Mouse (Mus musculus) olfactory bulb, adult 2 months (tissue): ENCODE results near the gene Ddi2. TPM values are rescaled to one million over a fixed set of nuclear protein-coding genes. Genes with fewer than 3 reads are reported as not detected.

Experiments
- H3K27ac ChIP-seq: fragments of 200-500 bp; 2 replicates; pipeline ENCODE4 v1.5.1; 2012; ENCODE audit warnings: low read depth, low read length; ENCODE audit not compliant: insufficient read depth
- H3K4me1 ChIP-seq: fragments of 200-500 bp; 2 replicates; pipeline ENCODE4 v1.6.1; 2012; ENCODE audit warnings: low read length; ENCODE audit not compliant: control insufficient read depth, insufficient read depth
- H3K4me3 ChIP-seq: fragments of 200-500 bp; 2 replicates; pipeline ENCODE4 v1.5.1; 2012; ENCODE audit warnings: mild to moderate bottlenecking, low read depth, low read length, moderate library complexity; ENCODE audit not compliant: insufficient read depth
- CTCF ChIP-seq: fragments of 200-500 bp; IDR thresholded peaks from 2 replicates; pipeline ENCODE4 v1.5.1; 2012; ENCODE audit warnings: low read depth, mild to moderate bottlenecking, low read length, moderate library complexity; ENCODE audit not compliant: insufficient read depth
- POLR2A ChIP-seq: fragments of 200-500 bp; IDR thresholded peaks from 2 replicates; pipeline ENCODE4 v1.6.1; 2012; ENCODE audit warnings: mild to moderate bottlenecking, low read depth, low read length, moderate library complexity; ENCODE audit not compliant: insufficient read depth
- WGBS: fragments of 180-500 bp; shearing (Covaris S2); methylation state at CpG from one replicate; pipeline ENCODE4 v1.1.7; 2018; 5-methylcytosine and 5-hydroxymethylcytosine counted together
- polyA plus RNA-seq: library from polyadenylated mRNA; stranded (reverse); fragments of >200 nt; gene quantifications from 2 replicates; pipeline ENCODE4 v1.2.4, GENCODE M21; 2012; ENCODE audit warnings: low replicate concordance; ENCODE audit not compliant: missing spikeins, insufficient read depth, insufficient read length

The Ddi2 gene
- polyA plus RNA-seq, 1 experiment: 31.7 TPM

DNA sequence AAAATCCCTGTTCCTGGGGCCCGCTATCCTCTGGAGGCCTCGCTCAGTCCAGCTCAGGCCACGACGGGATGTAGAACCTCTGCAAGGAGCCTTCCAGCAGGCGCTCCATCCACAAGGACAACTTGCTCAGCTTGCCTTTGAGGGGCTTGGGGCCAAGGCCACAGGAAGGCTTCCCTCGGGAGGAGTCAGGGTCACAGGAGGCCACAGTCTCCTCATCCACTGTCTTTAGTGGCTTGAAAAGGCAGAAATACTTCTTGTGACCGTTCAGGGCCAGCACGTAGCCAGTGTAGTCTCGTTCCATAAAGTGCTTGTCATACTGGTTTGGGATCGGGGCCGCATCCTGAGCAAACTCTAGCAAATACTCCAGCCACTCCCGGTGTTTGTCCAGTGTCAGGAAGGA, 40.3 kb upstream of the Ddi2 start:
- Histone ChIP-seq H3K4me1 (peaks cover 17% of the 10 kb centered on the region), H3K27ac (no peak overlapping the region), H3K4me3 (no peak overlapping the region)
- 94% methylated on average over 12 of the region's 12 CpGs for WGBS
- no peak for TF ChIP-seq CTCF
- no peak for TF ChIP-seq POLR2A

DNA sequence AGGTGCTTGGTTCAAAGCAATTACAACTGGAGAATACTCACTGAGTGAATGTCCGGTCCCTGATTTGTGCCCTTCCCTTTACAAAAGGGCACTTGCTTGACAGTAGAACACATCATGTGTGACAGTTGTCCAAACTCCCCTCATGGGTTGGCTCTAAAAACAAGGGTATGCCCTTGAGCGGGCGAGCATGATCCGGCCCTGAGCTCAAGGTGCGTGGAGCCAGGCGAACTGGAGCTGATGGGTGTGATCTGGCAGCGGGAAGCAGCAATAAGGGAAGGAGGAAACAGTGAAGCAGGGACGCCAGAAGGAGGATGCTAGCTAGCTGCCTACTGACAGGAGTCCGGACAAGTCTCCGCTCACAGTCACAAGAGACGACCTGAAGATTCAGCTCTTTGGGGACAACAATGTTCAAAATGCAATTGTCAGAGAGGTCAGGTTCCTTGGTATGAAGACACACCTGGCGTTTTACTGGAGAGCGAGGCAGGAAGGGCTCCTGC, 38.9 kb upstream of the Ddi2 start:
- 93% methylated on average over 13 of the region's 13 CpGs for WGBS
- Histone ChIP-seq H3K27ac (no peak overlapping the region), H3K4me1 (peaks cover 10% of the 10 kb centered on the region), H3K4me3 (no peak overlapping the region)
- no peak for TF ChIP-seq POLR2A
- TF ChIP-seq CTCF: no peak

DNA sequence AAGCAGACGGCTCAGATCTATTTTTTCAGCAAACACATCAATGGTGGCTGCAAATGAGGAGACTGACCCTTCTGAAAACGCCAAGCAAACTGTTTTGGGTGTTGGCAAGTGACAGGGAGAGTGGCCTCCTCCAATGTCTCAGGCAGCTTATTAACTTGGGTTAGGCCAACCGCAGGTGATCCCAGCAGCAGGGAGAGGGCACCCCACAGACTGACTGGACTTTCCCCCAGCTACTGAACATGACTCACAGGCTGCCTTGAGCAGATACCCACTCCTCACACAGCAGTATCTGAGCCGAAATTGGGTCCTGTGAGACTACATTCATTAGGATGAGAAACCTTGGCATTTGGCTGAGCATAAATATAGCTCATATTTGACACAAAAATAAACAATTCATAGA, 37.7 kb upstream of the Ddi2 start:
- Histone ChIP-seq H3K27ac (no peak overlapping the region), H3K4me1 (no peaks in the 10 kb centered on the region), H3K4me3 (no peak overlapping the region)
- no peak for TF ChIP-seq POLR2A
- no peak for TF ChIP-seq CTCF
- WGBS: 84% methylated on average over 4 of the region's 4 CpGs

DNA sequence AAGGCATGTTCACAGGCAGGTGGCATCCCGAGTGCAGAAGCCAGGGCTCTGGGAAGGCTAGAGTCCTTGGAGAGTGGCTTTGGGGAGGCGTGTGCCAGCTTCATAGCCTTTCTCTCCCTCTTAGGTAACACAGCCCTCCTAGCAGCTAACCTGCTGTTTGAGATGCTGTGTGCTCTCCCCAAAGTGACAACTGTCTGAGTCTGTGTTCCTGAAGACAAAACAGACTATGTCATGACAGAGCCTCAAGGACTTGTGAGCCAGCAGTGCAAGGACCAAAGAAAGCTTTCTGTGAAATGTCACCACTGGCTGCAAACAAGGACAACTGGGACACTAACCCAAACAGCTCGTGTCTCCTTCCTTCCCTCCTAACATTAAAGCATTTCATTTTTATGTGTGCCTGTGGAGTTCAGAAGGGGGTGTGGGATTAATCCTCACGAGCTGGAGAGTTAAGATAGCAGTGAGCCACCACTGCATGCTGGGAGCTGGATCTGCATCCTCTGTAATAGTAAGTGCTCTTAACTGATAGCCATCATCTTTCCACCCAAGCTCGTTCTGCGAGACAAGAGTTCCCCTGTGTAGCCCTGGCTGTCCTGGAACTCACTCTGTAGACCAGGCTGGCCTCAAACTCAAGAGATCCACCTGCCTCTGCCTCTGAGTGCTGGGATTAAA, 35.8 kb upstream of the Ddi2 start:
- TF ChIP-seq CTCF: no peak
- no peak for TF ChIP-seq POLR2A
- no peak overlapping the region for H3K27ac ChIP-seq
- H3K4me1 ChIP-seq: no peaks in the 10 kb centered on the region
- H3K4me3 ChIP-seq: no peak overlapping the region
- 72% methylated on average over 6 of the region's 6 CpGs for WGBS

DNA sequence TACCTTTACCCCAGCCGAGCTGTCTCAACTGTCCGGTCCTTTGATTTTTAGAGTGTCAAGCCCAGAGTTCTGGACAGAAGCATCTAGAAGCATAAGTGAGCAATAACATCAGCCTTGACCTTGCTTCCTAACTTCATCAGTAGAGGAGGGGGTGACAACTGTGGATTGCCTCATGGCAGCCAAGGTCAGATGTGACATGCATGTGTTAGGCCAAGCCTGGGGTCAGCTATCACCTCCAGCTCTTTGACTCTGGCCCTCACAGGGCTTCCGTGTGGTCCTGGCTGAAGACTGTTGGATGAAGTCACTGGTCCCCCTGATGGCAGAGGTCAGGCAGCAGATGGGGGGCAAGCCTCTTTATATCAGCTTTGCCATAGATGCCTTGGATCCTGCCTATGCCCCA, 33.9 kb upstream of the Ddi2 start:
- 98% methylated on average over 3 of the region's 3 CpGs for WGBS
- Histone ChIP-seq H3K4me3 (no peak overlapping the region), H3K27ac (no peak overlapping the region), H3K4me1 (no peaks in the 10 kb centered on the region)
- TF ChIP-seq CTCF (no peak), POLR2A (no peak)

DNA sequence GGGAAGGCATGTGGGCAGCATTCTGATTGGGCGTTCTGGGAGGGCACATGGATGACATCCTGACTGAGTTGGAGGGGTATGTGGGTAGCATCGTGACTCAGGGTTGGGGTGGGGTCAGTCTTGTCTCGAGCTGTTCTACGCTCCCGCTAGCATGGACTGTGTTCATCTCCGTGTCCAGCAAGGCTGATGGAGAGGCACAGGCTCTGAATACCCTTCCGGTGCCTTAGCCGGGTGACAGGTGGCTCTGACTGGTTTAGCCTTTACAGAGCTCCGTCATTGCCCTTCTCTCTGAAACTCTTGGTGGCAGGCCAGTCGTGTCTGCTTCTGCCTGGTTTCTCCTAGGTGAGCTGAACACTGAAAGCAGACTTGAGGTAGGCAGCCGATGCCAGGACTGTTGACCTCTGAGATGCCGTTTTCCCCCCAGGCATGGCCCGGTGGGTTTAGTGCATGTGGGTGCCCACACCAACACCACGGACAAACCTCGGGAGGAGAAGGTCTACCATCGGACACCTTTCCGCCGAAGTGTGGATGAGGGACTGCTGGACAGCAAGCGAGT, 32.2 kb upstream of the Ddi2 start:
- no peaks in the 10 kb centered on the region for H3K4me1 ChIP-seq
- no peak for TF ChIP-seq CTCF
- TF ChIP-seq POLR2A: no peak
- no peak overlapping the region for H3K4me3 ChIP-seq
- H3K27ac ChIP-seq: no peak overlapping the region
- WGBS: 88% methylated on average over 19 of the region's 19 CpGs

DNA sequence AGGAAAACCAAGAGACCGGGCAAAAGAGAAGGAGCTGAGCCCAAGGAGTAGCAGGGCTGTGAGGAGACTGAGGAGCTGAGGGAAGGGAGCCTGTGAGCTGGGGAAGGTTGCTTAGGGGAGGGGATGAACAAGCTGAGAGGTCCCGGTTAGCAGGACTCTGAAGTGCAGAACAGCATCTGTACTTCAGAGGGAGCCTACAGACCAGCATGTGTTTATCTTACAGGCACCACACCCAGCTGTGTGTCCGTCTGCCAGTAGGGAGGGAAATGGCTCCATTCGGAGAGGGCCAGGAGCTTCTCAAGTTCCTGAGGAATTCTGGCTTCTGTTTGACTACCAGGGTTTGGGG, 28.8 kb upstream of the Ddi2 start:
- Histone ChIP-seq H3K4me1 (peaks cover 2% of the 10 kb centered on the region; the same call in 1 of the 2 replicates), H3K27ac (no peak overlapping the region), H3K4me3 (no peak overlapping the region)
- no peak for TF ChIP-seq CTCF
- TF ChIP-seq POLR2A: no peak
- WGBS: 45% methylated on average over 4 of the region's 4 CpGs

DNA sequence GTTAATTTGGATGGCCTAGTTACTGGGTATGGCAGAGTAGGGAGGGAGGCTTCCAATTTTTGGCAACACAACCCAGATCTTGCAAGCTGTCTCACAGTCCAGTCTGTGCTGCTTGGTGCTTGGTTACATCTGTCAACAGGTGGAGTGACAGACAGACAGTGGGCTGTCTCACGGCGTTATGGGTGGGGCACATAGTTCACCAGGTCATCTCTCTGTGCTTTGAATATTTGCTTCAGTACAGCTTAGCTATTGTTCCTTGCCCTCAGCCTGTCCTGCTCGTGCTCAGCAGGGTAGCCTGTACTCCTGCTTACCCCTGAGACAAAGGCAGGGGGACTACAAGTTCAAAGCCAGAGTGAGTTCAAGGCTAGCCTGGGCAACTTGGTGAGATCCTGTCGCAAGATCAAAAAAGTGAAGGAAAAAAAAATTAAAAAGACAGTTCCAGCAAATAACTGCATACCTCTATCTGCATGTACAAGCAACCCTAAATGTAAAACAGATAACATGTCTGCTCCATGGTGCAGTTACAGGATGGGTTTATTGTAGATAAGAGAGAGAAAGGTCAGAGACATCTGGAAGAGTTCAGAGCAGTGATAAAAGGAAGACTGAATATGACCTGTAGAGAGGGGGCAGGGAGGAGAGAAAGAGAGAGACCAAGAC, 28.3 kb upstream of the Ddi2 start:
- no peak for TF ChIP-seq CTCF
- TF ChIP-seq POLR2A: no peak
- H3K27ac ChIP-seq: no peak overlapping the region
- no peak overlapping the region for H3K4me3 ChIP-seq
- peaks cover 7% of the 10 kb centered on the region; the same call in 1 of the 2 replicates for H3K4me1 ChIP-seq
- WGBS: 70% methylated on average over 4 of the region's 4 CpGs

DNA sequence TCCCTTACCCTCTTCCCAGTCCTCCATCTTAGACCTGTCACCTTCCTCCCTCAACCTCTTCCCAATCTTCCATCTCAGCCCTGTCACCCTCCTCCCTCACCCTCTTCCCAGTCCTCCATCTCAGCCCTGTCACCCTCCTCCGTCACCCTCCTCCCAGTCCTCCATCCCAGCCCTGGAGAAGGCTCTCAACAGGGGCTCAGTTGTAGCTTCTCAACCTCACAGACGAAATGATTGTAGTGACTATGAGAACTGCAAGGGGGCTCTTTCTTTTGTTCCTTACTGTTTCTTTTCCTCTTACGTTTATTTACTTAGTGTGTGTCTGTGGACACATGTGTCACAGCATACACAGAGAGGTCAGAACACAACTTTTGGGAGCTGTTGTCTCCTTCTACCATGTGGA, 27.6 kb upstream of the Ddi2 start:
- H3K27ac ChIP-seq: no peak overlapping the region
- H3K4me1 ChIP-seq: peaks cover 7% of the 10 kb centered on the region; the same call in 1 of the 2 replicates
- no peak overlapping the region for H3K4me3 ChIP-seq
- 75% methylated on average over 3 of the region's 3 CpGs for WGBS
- TF ChIP-seq CTCF: no peak
- TF ChIP-seq POLR2A: no peak
